Mouse (Mus musculus) midbrain, embryonic 10.5 days (tissue): ENCODE measurements at regions not wholly inside any gene's neighbourhood (a gene's known extent, or its start where the extent isn't known, plus 50 kb on each side); places are given as distances from the start of the nearest gene placed in this dataset.
A peak's percentile ranks its signal among the peaks of the same experiment; 100 is the strongest.

Experiments used
- DNase-seq: peaks from one replicate; pipeline ENCODE4 v3.0.0-alpha.2; 2017; ENCODE audit warnings: low spot score
- H3K27ac ChIP-seq: fragments of 300-500 bp; sonication (generic); replicated peaks from 2 replicates; pipeline ENCODE4 v1.5.1; 2016; ENCODE audit warnings: mild to moderate bottlenecking
- H3K27me3 ChIP-seq: fragments of 300-500 bp; sonication (generic); 2 replicates; pipeline ENCODE4 v1.6.1; 2016; ENCODE audit warnings: low read depth, mild to moderate bottlenecking; ENCODE audit not compliant: poor library complexity, severe bottlenecking
- H3K36me3 ChIP-seq: fragments of 300-500 bp; sonication (generic); 2 replicates; pipeline ENCODE4 v1.6.1; 2016; ENCODE audit warnings: mild to moderate bottlenecking, moderate library complexity
- H3K4me1 ChIP-seq: fragments of 300-500 bp; sonication (generic); 2 replicates; pipeline ENCODE4 v1.6.1; 2016
- H3K4me3 ChIP-seq: fragments of 300-500 bp; sonication (generic); 2 replicates; pipeline ENCODE4 v1.5.1; 2016; ENCODE audit warnings: mild to moderate bottlenecking, moderate library complexity
- H3K9me3 ChIP-seq: fragments of 300-500 bp; sonication (generic); replicated peaks from 2 replicates; pipeline ENCODE4 v1.6.1; 2016; ENCODE audit warnings: mild to moderate bottlenecking
- WGBS: fragments of 180-500 bp; shearing (Covaris S2); methylation state at CpG from one replicate; pipeline ENCODE4 v1.1.7; 2016; 5-methylcytosine and 5-hydroxymethylcytosine counted together

GRCm38 (mm10) chr2:161470844-161471243 is 362.0 kb upstream of the Chd6 start:
- Histone ChIP-seq H3K4me3 (no peak overlapping the region), H3K27me3 (no peaks in the 10 kb centered on the region), H3K4me1 (no peaks in the 10 kb centered on the region), H3K9me3 (no peaks in the 10 kb centered on the region), H3K27ac (no peak overlapping the region), H3K36me3 (no peaks in the 10 kb centered on the region)
- DNase-seq = no peak
- WGBS = 87% methylated on average over 5 of the region's 5 CpGs

GRCm38 (mm10) chr2:161470025-161470424 is 361.1 kb upstream of the Chd6 start:
- Histone ChIP-seq H3K4me3 (no peak overlapping the region), H3K36me3 (no peaks in the 10 kb centered on the region), H3K9me3 (no peaks in the 10 kb centered on the region), H3K27ac (no peak overlapping the region), H3K4me1 (no peaks in the 10 kb centered on the region), H3K27me3 (no peaks in the 10 kb centered on the region)
- DNase-seq = no peak
- 29% methylated on average over 2 of the region's 2 CpGs for WGBS

GRCm38 (mm10) chr2:161467035-161467434 is 358.2 kb upstream of the Chd6 start:
- DNase-seq = no peak
- no peak overlapping the region for H3K4me3 ChIP-seq
- H3K4me1 ChIP-seq = no peaks in the 10 kb centered on the region
- H3K36me3 ChIP-seq = no peaks in the 10 kb centered on the region
- WGBS = 74% methylated on average over 1 of the region's 1 CpGs
- no peaks in the 10 kb centered on the region for H3K27me3 ChIP-seq
- H3K27ac ChIP-seq = no peak overlapping the region
- no peaks in the 10 kb centered on the region for H3K9me3 ChIP-seq

- no peak overlapping the region for H3K4me3 ChIP-seq
These were observed 351.7 kb upstream of the Chd6 start for GRCm38 (mm10) chr2:161460600-161460999.

GRCm38 (mm10) chr2:161454466-161454865 is 345.6 kb upstream of the Chd6 start:
- Histone ChIP-seq H3K4me1 (peaks cover 12% of the 10 kb centered on the region), H3K27me3 (no peaks in the 10 kb centered on the region), H3K36me3 (no peaks in the 10 kb centered on the region), H3K4me3 (no peak overlapping the region), H3K27ac (no peak overlapping the region), H3K9me3 (no peaks in the 10 kb centered on the region)
- 78% methylated on average over 6 of the region's 6 CpGs for WGBS
- no peak for DNase-seq

More at GRCm38 (mm10) chr2:161460600-161460999, 351.7 kb upstream of the Chd6 start:
- peaks cover 12% of the 10 kb centered on the region for H3K4me1 ChIP-seq
- 88% methylated on average over 4 of the region's 4 CpGs for WGBS
- H3K36me3 ChIP-seq = no peaks in the 10 kb centered on the region
- H3K9me3 ChIP-seq = no peaks in the 10 kb centered on the region
- H3K27me3 ChIP-seq = no peaks in the 10 kb centered on the region
- DNase-seq = no peak
- H3K27ac ChIP-seq = no peak overlapping the region

- no peak overlapping the region for H3K4me3 ChIP-seq
- H3K27me3 ChIP-seq = no peaks in the 10 kb centered on the region
- no peaks in the 10 kb centered on the region for H3K9me3 ChIP-seq
- peak; percentile 43 for DNase-seq
- no peaks in the 10 kb centered on the region for H3K36me3 ChIP-seq
- 33% methylated on average over 9 of the region's 9 CpGs for WGBS
- peaks cover 9% of the 10 kb centered on the region for H3K4me1 ChIP-seq
- no peak overlapping the region for H3K27ac ChIP-seq
These were observed 324.9 kb upstream of the Chd6 start for GRCm38 (mm10) chr2:161433816-161434215.

GRCm38 (mm10) chr2:161429294-161429693 is 320.4 kb upstream of the Chd6 start:
- Histone ChIP-seq H3K4me3 (no peak overlapping the region), H3K4me1 (peaks cover 9% of the 10 kb centered on the region), H3K27ac (no peak overlapping the region), H3K27me3 (no peaks in the 10 kb centered on the region), H3K36me3 (no peaks in the 10 kb centered on the region), H3K9me3 (no peaks in the 10 kb centered on the region)
- 71% methylated on average over 3 of the region's 3 CpGs for WGBS
- no peak for DNase-seq

- no peaks in the 10 kb centered on the region for H3K9me3 ChIP-seq
- H3K27ac ChIP-seq = no peak overlapping the region
- H3K27me3 ChIP-seq = no peaks in the 10 kb centered on the region
- H3K4me1 ChIP-seq = no peaks in the 10 kb centered on the region
- no peak for DNase-seq
- WGBS = 60% methylated on average over 3 of the region's 3 CpGs
- no peak overlapping the region for H3K4me3 ChIP-seq
- H3K36me3 ChIP-seq = no peaks in the 10 kb centered on the region
These were observed 316.7 kb upstream of the Chd6 start for GRCm38 (mm10) chr2:161425587-161425986.

- peaks cover 11% of the 10 kb centered on the region; the same call in 1 of the 2 replicates for H3K4me1 ChIP-seq
- no peaks in the 10 kb centered on the region for H3K27me3 ChIP-seq
These were observed 309.2 kb upstream of the Chd6 start for GRCm38 (mm10) chr2:161418062-161418461.

GRCm38 (mm10) chr2:161416218-161416927 is 307.5 kb upstream of the Chd6 start:
- 57% methylated on average over 13 of the region's 13 CpGs for WGBS
- DNase-seq = no peak

More at GRCm38 (mm10) chr2:161418062-161418461, 309.2 kb upstream of the Chd6 start:
- no peaks in the 10 kb centered on the region for H3K9me3 ChIP-seq
- no peak overlapping the region for H3K27ac ChIP-seq
- H3K4me3 ChIP-seq = no peak overlapping the region
- no peaks in the 10 kb centered on the region for H3K36me3 ChIP-seq
- DNase-seq = no peak
- 90% methylated on average over 7 of the region's 7 CpGs for WGBS

GRCm38 (mm10) chr2:161408306-161408705 is 299.4 kb upstream of the Chd6 start:
- no peak for DNase-seq
- Histone ChIP-seq H3K9me3 (no peaks in the 10 kb centered on the region), H3K4me3 (no peak overlapping the region), H3K27me3 (no peaks in the 10 kb centered on the region), H3K4me1 (no peaks in the 10 kb centered on the region), H3K27ac (no peak overlapping the region), H3K36me3 (no peaks in the 10 kb centered on the region)
- WGBS = 97% methylated on average over 1 of the region's 1 CpGs

More at GRCm38 (mm10) chr2:161416218-161416927, 307.5 kb upstream of the Chd6 start:
- Histone ChIP-seq H3K36me3 (no peaks in the 10 kb centered on the region), H3K27me3 (no peaks in the 10 kb centered on the region), H3K4me1 (peaks cover 11% of the 10 kb centered on the region; the same call in 1 of the 2 replicates), H3K4me3 (no peak overlapping the region), H3K9me3 (no peaks in the 10 kb centered on the region), H3K27ac (no peak overlapping the region)

GRCm38 (mm10) chr2:161405847-161406384 is 297.0 kb upstream of the Chd6 start:
- Histone ChIP-seq H3K4me1 (no peaks in the 10 kb centered on the region), H3K36me3 (no peaks in the 10 kb centered on the region), H3K27me3 (no peaks in the 10 kb centered on the region), H3K4me3 (no peak overlapping the region), H3K9me3 (no peaks in the 10 kb centered on the region), H3K27ac (no peak overlapping the region)
- DNase-seq = no peak
- 56% methylated on average over 1 of the region's 1 CpGs for WGBS

- Histone ChIP-seq H3K27me3 (no peaks in the 10 kb centered on the region), H3K4me3 (no peak overlapping the region), H3K27ac (no peak overlapping the region), H3K36me3 (no peaks in the 10 kb centered on the region), H3K9me3 (no peaks in the 10 kb centered on the region), H3K4me1 (no peaks in the 10 kb centered on the region)
- 92% methylated on average over 3 of the region's 3 CpGs for WGBS
- DNase-seq = no peak
These were observed 289.2 kb upstream of the Chd6 start for GRCm38 (mm10) chr2:161398061-161398460.
